Mouse (Mus musculus) erythroblast, embryonic 14.5 days (primary cell): Measurements from ENCODE around the gene Olfr743. TPM values are rescaled to one million over a fixed set of nuclear protein-coding genes. Genes with fewer than 3 reads are reported as not detected.
"Not testable (repeated sequence)": the region's sequence is repeated elsewhere in the genome, so short reads cannot be mapped to it uniquely, and the experiment has no call there.

ENCODE experiments used
- H3K27me3 ChIP-seq: 2 replicates; pipeline ENCODE4 v1.6.1; 2012; ENCODE audit warnings: inconsistent platforms; ENCODE audit not compliant: control insufficient read depth
- H3K36me3 ChIP-seq: 2 replicates; pipeline ENCODE4 v1.6.1; 2012; ENCODE audit warnings: mild to moderate bottlenecking, inconsistent platforms; ENCODE audit not compliant: control insufficient read depth
- H3K4me1 ChIP-seq: 2 replicates; pipeline ENCODE4 v1.6.1; 2012; ENCODE audit warnings: inconsistent platforms; ENCODE audit not compliant: control insufficient read depth
- H3K4me3 ChIP-seq: replicated peaks from 2 replicates; pipeline ENCODE3; 2012; ENCODE audit warnings: moderate library complexity, mild to moderate bottlenecking, inconsistent platforms
- H3K9me3 ChIP-seq: 2 replicates; pipeline ENCODE4 v1.6.1; 2012; ENCODE audit warnings: low read length, inconsistent platforms, mixed read lengths; ENCODE audit not compliant: control insufficient read depth
- GATA1 ChIP-seq: IDR thresholded peaks from 2 replicates; pipeline ENCODE4 v1.6.1; 2012; ENCODE audit warnings: low read length, inconsistent platforms, mixed read lengths
- TAL1 ChIP-seq: IDR thresholded peaks from 3 replicates; pipeline ENCODE4 v1.6.1; 2012; ENCODE audit warnings: low read length, inconsistent platforms, mixed read lengths
- polyA plus RNA-seq: library from polyadenylated mRNA; stranded (reverse); fragments of >175 nt; gene quantifications from 2 replicates; pipeline ENCODE4 v1.2.3, GENCODE M21; 2012

The Olfr743 gene
- polyA plus RNA-seq, result not detected in 2 replicates

DNA sequence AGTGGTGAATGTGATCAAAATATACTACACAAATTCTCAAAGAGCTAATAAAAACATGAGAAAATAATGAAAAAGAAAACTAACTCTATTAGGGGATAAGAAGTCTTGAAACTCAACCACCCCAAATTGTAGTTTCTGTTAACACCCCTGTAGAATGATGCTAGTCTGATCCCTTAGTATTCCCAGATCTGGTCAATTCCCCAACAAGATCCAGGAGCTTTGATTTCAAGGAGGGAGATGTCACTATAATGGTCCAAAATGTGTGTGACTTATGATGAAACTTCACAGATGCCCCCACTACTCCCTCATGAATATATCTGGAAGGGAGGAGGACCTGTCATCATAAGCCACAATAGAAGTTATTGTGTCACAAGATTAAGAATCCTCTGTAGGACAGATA, at the start of gene Olfr743:
Gene Olfr743 (plus strand): TSS at position 301 of the 400 bp plus-strand sequence.
- no peaks in the 10 kb centered on the region; the same call in 1 of the 2 replicates for H3K9me3 ChIP-seq
- no peak for TF ChIP-seq GATA1
- TF ChIP-seq TAL1, result no peak

GRCm38 (mm10) chr14:50472438-50472837, 49.2 kb upstream of the Olfr743 start, which contains the start of gene Olfr741:
Gene Olfr741, plus strand, starts transcription at chr14:50472738.
- H3K27me3 ChIP-seq, result no peaks in the 10 kb centered on the region
- no peaks in the 10 kb centered on the region for H3K9me3 ChIP-seq
- TF ChIP-seq GATA1, result no peak
- TF ChIP-seq TAL1, result no peak
- no peak within 1 kb of the TSS for H3K4me3 ChIP-seq
- no peaks in the 10 kb centered on the region for H3K4me1 ChIP-seq
- H3K36me3 ChIP-seq, result no peaks in the 10 kb centered on the region

More for the DNA sequence above, at the start of gene Olfr743:
- H3K4me3 ChIP-seq, result no peak within 1 kb of the TSS
- no peaks in the 10 kb centered on the region for H3K27me3 ChIP-seq
- H3K4me1 ChIP-seq, result no peaks in the 10 kb centered on the region
- H3K36me3 ChIP-seq, result no peaks in the 10 kb centered on the region

DNA sequence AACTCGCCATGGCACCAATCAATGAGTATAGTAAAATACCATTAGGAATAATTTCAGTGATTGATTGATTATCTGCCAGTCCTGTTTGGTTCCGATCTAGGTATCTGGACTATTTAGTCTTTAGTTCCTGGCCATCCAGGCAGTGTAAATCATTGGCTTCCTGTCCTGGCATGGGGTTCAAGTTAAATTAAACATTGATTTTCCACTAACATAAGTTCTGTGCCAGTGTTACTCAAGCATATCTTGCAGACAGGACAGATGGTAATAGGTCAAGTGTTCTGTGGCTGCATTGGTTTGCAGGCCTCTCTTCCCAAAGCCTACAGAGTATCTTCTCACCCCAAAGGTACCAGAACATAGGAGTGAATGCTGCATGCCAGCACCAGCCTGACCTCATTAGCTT, 43.2 kb upstream of the Olfr743 start:
- Histone ChIP-seq H3K4me1 (no peaks in the 10 kb centered on the region), H3K36me3 (no peaks in the 10 kb centered on the region), H3K27me3 (no peaks in the 10 kb centered on the region), H3K4me3 (no peak overlapping the region), H3K9me3 (0 out of 2 replicates have a peak, but pooled peaks cover 2% of the 10 kb centered on the region)
- TF ChIP-seq GATA1 (no peak), TAL1 (no peak)

DNA sequence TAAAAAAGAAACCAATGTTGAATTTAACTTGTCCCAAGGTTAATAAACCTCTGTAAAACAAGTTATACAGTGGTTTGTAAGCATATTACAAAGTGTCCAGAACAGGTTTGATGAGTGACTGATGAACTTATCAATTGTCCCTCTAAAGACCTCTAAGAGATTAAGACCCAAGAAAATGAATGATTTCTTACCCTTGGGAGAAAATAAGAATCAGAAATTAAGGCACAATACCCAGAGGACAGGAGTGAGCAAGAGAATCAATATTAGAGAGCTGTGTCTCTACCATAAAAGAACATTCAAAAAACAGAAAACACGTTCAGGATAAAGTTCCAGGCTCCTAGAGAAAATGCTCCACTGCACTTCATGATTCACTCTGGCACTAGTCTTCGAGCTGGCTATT, 18.3 kb upstream of the Olfr743 start, which contains the start of gene Olfr742:
Gene Olfr742 (plus strand): TSS at position 301 of the 400 bp plus-strand sequence.
- H3K36me3 ChIP-seq, result no peaks in the 10 kb centered on the region
- no peaks in the 10 kb centered on the region for H3K9me3 ChIP-seq
- no peaks in the 10 kb centered on the region for H3K27me3 ChIP-seq
- no peaks in the 10 kb centered on the region for H3K4me1 ChIP-seq
- no peak within 1 kb of the TSS for H3K4me3 ChIP-seq
- no peak for TF ChIP-seq GATA1
- no peak for TF ChIP-seq TAL1

- H3K4me3 ChIP-seq, result no peak overlapping the region
- H3K27me3 ChIP-seq, result no peaks in the 10 kb centered on the region
- no peaks in the 10 kb centered on the region for H3K4me1 ChIP-seq
- TF ChIP-seq TAL1 (no peak), GATA1 (no peak)
- H3K36me3 ChIP-seq, result no peaks in the 10 kb centered on the region
- peaks cover 10% of the 10 kb centered on the region for H3K9me3 ChIP-seq
Measured at GRCm38 (mm10) chr14:50552734-50553133, 31.1 kb downstream of the Olfr743 start.

- not testable (repeated sequence) for H3K9me3 ChIP-seq
Measured at GRCm38 (mm10) chr14:50573056-50573455, 51.4 kb downstream of the Olfr743 start.

More at GRCm38 (mm10) chr14:50573056-50573455, 51.4 kb downstream of the Olfr743 start:
- not testable (repeated sequence) for H3K27me3 ChIP-seq, H3K4me1 ChIP-seq, H3K4me3 ChIP-seq, H3K36me3 ChIP-seq

Other genes starting within 250 kb of the Olfr743 start
- gene Olfr732, start 237.6 kb upstream of the Olfr743 start, polyA plus RNA-seq, result not detected in 2 replicates
- gene Olfr733, start 220.3 kb upstream of the Olfr743 start, polyA plus RNA-seq, result not detected in 2 replicates
- not detected in 2 replicates for gene Olfr734, start 195.1 kb upstream of the Olfr743 start, polyA plus RNA-seq
- gene Olfr735, start 173.0 kb upstream of the Olfr743 start, polyA plus RNA-seq, result not detected in 2 replicates
- gene Tlr11, start 163.9 kb upstream of the Olfr743 start, polyA plus RNA-seq, result not detected in 2 replicates
- gene Olfr736, start 140.7 kb upstream of the Olfr743 start, polyA plus RNA-seq, result 0.02 TPM in 1 of 2 replicates, not detected in the other
- 0.05 TPM in 1 of 2 replicates, not detected in the other for gene Olfr738, start 114.3 kb upstream of the Olfr743 start, polyA plus RNA-seq
- not detected in 2 replicates for gene Olfr739, start 103.2 kb upstream of the Olfr743 start, polyA plus RNA-seq
- gene Olfr740, start 76.3 kb upstream of the Olfr743 start, polyA plus RNA-seq, result not detected in 2 replicates
- not detected in 2 replicates for gene Olfr741, start 49.1 kb upstream of the Olfr743 start, polyA plus RNA-seq
- not detected in 2 replicates for gene Olfr742, start 18.2 kb upstream of the Olfr743 start, polyA plus RNA-seq
- gene Olfr744, start 93.0 kb downstream of the Olfr743 start, polyA plus RNA-seq, result not detected in 2 replicates
- not detected in 2 replicates for gene Olfr745, start 117.5 kb downstream of the Olfr743 start, polyA plus RNA-seq
- not detected in 2 replicates for gene Olfr746, start 125.2 kb downstream of the Olfr743 start, polyA plus RNA-seq
- not detected in 2 replicates for gene Olfr747, start 171.4 kb downstream of the Olfr743 start, polyA plus RNA-seq
- not detected in 2 replicates for gene Olfr748, start 185.5 kb downstream of the Olfr743 start, polyA plus RNA-seq
- gene Olfr749, start 223.3 kb downstream of the Olfr743 start, polyA plus RNA-seq, result 0.03 TPM in 1 of 2 replicates, not detected in the other